Mouse (Mus musculus): ENCODE results near the gene Zfyve9. TPM values are rescaled to one million over a fixed set of nuclear protein-coding genes. Genes with fewer than 3 reads are reported as not detected.

Zfyve9 gene
- polyA plus RNA-seq, 1 experiment from 2014 or later, result 4.0 TPM

- no peaks in the 10 kb centered on the region for H3K9me3 ChIP-seq (ENCODE audit: control insufficient read depth, low read length)
- no peak overlapping the region; a peak in 2 of 4 replicates for H3K27ac ChIP-seq (replicated peaks in 1 of 2; ENCODE audit: control insufficient read depth in 1 of 2, insufficient read depth in 1 of 2, low read depth in 2 of 2, low read length in 2 of 2)
- H3K4me3 ChIP-seq (ENCODE audit: control insufficient read depth in 1 of 2, insufficient read depth in 1 of 2, low read depth in 1 of 2, low read length in 2 of 2), result peak overlapping the region; percentile 67 to 83; a peak in 3 of 4 replicates
- 58% methylated on average over 4 of the region's 4 CpGs for WGBS
- H3K27me3 ChIP-seq (ENCODE audit: control insufficient read depth, insufficient read depth, low read length), result no peaks in the 10 kb centered on the region
- peak overlapping the region; percentile 88 for H3K4me2 ChIP-seq (ENCODE audit: low read length)
- peak overlapping the region; percentile 92; the same call in 1 of the 2 replicates for H3K9ac ChIP-seq (ENCODE audit: low read length)
- H3K36me3 ChIP-seq (ENCODE audit: control insufficient read depth, insufficient read depth, low read length), result peaks cover 12% of the 10 kb centered on the region; the same call in 1 of the 2 replicates
- ATAC-seq (ENCODE audit: insufficient number of reproducible peaks, insufficient read depth, low FRiP score, low read depth), result no peak
- peaks cover 7 to 15% of the 10 kb centered on the region in 2 experiments for H3K4me1 ChIP-seq (ENCODE audit: control insufficient read depth in 2 of 2, insufficient read depth in 2 of 2, low read length in 2 of 2)
These were observed 162.0 kb downstream of the Zfyve9 start for GRCm38 (mm10) chr4:108618586-108618985.

DNA sequence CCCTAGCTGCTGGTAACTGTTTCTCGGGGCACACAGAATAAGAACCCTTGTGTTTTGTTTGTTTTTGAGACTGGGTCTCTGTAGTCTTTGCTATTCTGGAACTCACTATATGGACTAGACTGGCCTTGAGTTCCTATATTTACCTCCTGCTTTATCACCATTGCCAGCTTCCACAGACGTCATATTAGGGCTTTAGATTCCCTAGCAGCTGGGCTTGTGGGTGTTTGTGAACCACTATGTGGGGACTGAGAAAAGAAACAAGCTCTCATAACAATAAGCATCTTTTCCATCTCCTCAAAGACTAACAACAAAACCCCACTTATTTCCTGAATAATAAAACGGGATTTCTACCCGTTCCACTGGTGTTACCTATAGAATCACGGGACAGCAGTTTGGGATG, 169.7 kb downstream of the Zfyve9 start:
- H3K27me3 ChIP-seq (ENCODE audit: control insufficient read depth, insufficient read depth, low read length), result no peaks in the 10 kb centered on the region
- no peak overlapping the region for H3K4me3 ChIP-seq (ENCODE audit: control insufficient read depth in 1 of 2, insufficient read depth in 1 of 2, low read depth in 1 of 2, low read length in 2 of 2)
- no peaks in the 10 kb centered on the region for H3K4me1 ChIP-seq (ENCODE audit: control insufficient read depth in 2 of 2, insufficient read depth in 2 of 2, low read length in 2 of 2)
- peaks cover 27% of the 10 kb centered on the region for H3K36me3 ChIP-seq (ENCODE audit: control insufficient read depth, insufficient read depth, low read length)
- H3K9me3 ChIP-seq (ENCODE audit: control insufficient read depth, low read length), result no peaks in the 10 kb centered on the region
- no peak overlapping the region for H3K4me2 ChIP-seq (ENCODE audit: low read length)
- ATAC-seq (ENCODE audit: insufficient number of reproducible peaks, insufficient read depth, low FRiP score, low read depth), result no peak
- no peak overlapping the region for H3K27ac ChIP-seq (replicated peaks in 1 of 2; ENCODE audit: control insufficient read depth in 1 of 2, insufficient read depth in 1 of 2, low read depth in 2 of 2, low read length in 2 of 2)
- 82% methylated on average over 5 of the region's 5 CpGs for WGBS
- no peak overlapping the region for H3K9ac ChIP-seq (ENCODE audit: low read length)

DNA sequence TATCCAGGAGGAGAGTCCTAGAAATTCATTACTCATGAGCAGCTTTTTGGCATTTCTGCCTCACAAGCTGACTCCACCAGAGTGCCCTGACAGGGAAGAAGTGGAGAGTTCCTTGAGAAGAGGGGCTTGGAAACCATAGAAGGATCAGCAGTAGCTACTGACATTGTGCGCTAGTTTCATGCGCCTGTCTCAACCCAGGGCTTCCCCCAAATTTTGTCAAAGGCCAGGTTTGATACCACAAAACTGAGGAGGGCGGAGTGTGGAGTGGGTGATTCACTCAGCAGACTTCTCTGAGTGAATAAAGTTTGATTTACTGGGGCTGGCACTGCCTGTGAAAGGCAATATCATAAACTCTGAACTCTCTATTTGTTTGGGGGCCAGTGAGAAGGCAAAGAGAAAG, 171.9 kb downstream of the Zfyve9 start:
- no peak for ATAC-seq (ENCODE audit: insufficient number of reproducible peaks, insufficient read depth, low FRiP score, low read depth)
- Histone ChIP-seq H3K4me2 (ENCODE audit: low read length) (no peak overlapping the region), H3K4me1 (ENCODE audit: control insufficient read depth in 2 of 2, insufficient read depth in 2 of 2, low read length in 2 of 2) (no peaks in the 10 kb centered on the region), H3K4me3 (ENCODE audit: control insufficient read depth in 1 of 2, insufficient read depth in 1 of 2, low read depth in 1 of 2, low read length in 2 of 2) (no peak overlapping the region), H3K36me3 (ENCODE audit: control insufficient read depth, insufficient read depth, low read length) (peaks cover 41% of the 10 kb centered on the region), H3K27ac (replicated peaks in 1 of 2; ENCODE audit: control insufficient read depth in 1 of 2, insufficient read depth in 1 of 2, low read depth in 2 of 2, low read length in 2 of 2) (no peak overlapping the region), H3K27me3 (ENCODE audit: control insufficient read depth, insufficient read depth, low read length) (no peaks in the 10 kb centered on the region), H3K9ac (ENCODE audit: low read length) (no peak overlapping the region), H3K9me3 (ENCODE audit: control insufficient read depth, low read length) (no peaks in the 10 kb centered on the region)
- WGBS, result 96% methylated on average over 3 of the region's 3 CpGs

GRCm38 (mm10) chr4:108601870-108602269, 178.7 kb downstream of the Zfyve9 start:
- H3K36me3 ChIP-seq (ENCODE audit: control insufficient read depth, insufficient read depth, low read length), result peaks cover 61% of the 10 kb centered on the region
- H3K4me1 ChIP-seq (ENCODE audit: control insufficient read depth in 2 of 2, insufficient read depth in 2 of 2, low read length in 2 of 2), result no peaks in the 10 kb centered on the region
- no peak overlapping the region for H3K4me2 ChIP-seq (ENCODE audit: low read length)
- H3K27ac ChIP-seq (replicated peaks in 1 of 2; ENCODE audit: control insufficient read depth in 1 of 2, insufficient read depth in 1 of 2, low read depth in 2 of 2, low read length in 2 of 2), result no peak overlapping the region
- H3K9me3 ChIP-seq (ENCODE audit: control insufficient read depth, low read length), result 0 out of 2 replicates have a peak, but pooled peaks cover 2% of the 10 kb centered on the region
- WGBS, result 95% methylated on average over 7 of the region's 7 CpGs
- H3K27me3 ChIP-seq (ENCODE audit: control insufficient read depth, insufficient read depth, low read length), result no peaks in the 10 kb centered on the region
- ATAC-seq (ENCODE audit: insufficient number of reproducible peaks, insufficient read depth, low FRiP score, low read depth), result no peak
- H3K9ac ChIP-seq (ENCODE audit: low read length), result no peak overlapping the region
- no peak overlapping the region for H3K4me3 ChIP-seq (ENCODE audit: control insufficient read depth in 1 of 2, insufficient read depth in 1 of 2, low read depth in 1 of 2, low read length in 2 of 2)

DNA sequence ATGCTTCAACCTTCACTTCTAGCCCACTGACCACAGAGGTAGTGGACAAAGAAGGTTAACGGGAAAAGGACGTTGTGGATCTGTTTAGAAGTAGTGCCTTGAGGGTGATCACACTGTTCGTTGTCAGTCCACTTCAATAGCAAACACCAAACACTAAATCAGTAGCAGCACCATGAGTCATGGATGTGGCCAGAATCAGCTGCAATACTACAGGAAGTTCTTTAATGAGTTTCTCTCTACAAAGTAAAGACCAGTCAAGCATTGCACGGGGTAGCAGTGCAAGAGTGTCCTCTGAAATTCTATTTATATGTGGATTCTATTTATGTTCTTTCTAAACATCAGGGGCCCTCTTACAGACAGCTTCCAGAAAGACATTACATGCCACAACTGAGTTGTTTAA, 182.3 kb downstream of the Zfyve9 start:
- no peak for ATAC-seq (ENCODE audit: insufficient number of reproducible peaks, insufficient read depth, low FRiP score, low read depth)
- Histone ChIP-seq H3K27ac (replicated peaks in 1 of 2; ENCODE audit: control insufficient read depth in 1 of 2, insufficient read depth in 1 of 2, low read depth in 2 of 2, low read length in 2 of 2) (peak overlapping the region in 1 of 2 experiments; percentile 33; a peak in 1 of 4 replicates), H3K27me3 (ENCODE audit: control insufficient read depth, insufficient read depth, low read length) (no peaks in the 10 kb centered on the region), H3K4me2 (ENCODE audit: low read length) (no peak overlapping the region), H3K36me3 (ENCODE audit: control insufficient read depth, insufficient read depth, low read length) (peaks cover 40% of the 10 kb centered on the region), H3K9me3 (ENCODE audit: control insufficient read depth, low read length) (0 out of 2 replicates have a peak, but pooled peaks cover 2% of the 10 kb centered on the region), H3K4me1 (ENCODE audit: control insufficient read depth in 2 of 2, insufficient read depth in 2 of 2, low read length in 2 of 2) (peaks cover 0 to 2% of the 10 kb centered on the region in 2 experiments; a peak in 1 of 4 replicates), H3K4me3 (ENCODE audit: control insufficient read depth in 1 of 2, insufficient read depth in 1 of 2, low read depth in 1 of 2, low read length in 2 of 2) (no peak overlapping the region), H3K9ac (ENCODE audit: low read length) (no peak overlapping the region)
- 72% methylated on average over 4 of the region's 4 CpGs for WGBS

DNA sequence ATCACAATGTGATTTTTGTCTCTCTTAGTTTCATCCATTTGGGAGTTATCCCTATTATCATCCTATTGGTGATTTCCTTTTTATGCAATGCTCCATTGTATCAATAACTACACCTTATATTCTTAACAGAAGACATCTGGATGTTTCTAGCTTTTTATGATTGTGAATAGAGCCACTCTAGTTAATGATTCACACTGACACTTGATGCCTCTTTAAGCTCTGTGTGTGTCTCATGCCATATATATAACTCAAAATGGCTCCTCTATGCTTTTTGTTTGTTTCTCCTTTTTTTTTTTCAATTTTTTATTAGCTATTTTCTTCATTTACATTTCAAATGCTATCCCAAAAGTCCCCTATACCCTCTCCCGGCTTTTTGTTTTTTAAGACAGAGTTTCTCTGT, 184.8 kb downstream of the Zfyve9 start:
- H3K27ac ChIP-seq (replicated peaks in 1 of 2; ENCODE audit: control insufficient read depth in 1 of 2, insufficient read depth in 1 of 2, low read depth in 2 of 2, low read length in 2 of 2), result no peak overlapping the region
- no peak overlapping the region for H3K4me3 ChIP-seq (ENCODE audit: control insufficient read depth in 1 of 2, insufficient read depth in 1 of 2, low read depth in 1 of 2, low read length in 2 of 2)
- peaks cover 0 to 5% of the 10 kb centered on the region in 2 experiments; a peak in 1 of 4 replicates for H3K4me1 ChIP-seq (ENCODE audit: control insufficient read depth in 2 of 2, insufficient read depth in 2 of 2, low read length in 2 of 2)
- no peak overlapping the region for H3K4me2 ChIP-seq (ENCODE audit: low read length)
- H3K36me3 ChIP-seq (ENCODE audit: control insufficient read depth, insufficient read depth, low read length), result peaks cover 33% of the 10 kb centered on the region
- no peaks in the 10 kb centered on the region for H3K9me3 ChIP-seq (ENCODE audit: control insufficient read depth, low read length)
- ATAC-seq (ENCODE audit: insufficient number of reproducible peaks, insufficient read depth, low FRiP score, low read depth), result no peak
- 87% methylated on average over 1 of the region's 1 CpGs for WGBS
- no peaks in the 10 kb centered on the region for H3K27me3 ChIP-seq (ENCODE audit: control insufficient read depth, insufficient read depth, low read length)
- no peak overlapping the region for H3K9ac ChIP-seq (ENCODE audit: low read length)

DNA sequence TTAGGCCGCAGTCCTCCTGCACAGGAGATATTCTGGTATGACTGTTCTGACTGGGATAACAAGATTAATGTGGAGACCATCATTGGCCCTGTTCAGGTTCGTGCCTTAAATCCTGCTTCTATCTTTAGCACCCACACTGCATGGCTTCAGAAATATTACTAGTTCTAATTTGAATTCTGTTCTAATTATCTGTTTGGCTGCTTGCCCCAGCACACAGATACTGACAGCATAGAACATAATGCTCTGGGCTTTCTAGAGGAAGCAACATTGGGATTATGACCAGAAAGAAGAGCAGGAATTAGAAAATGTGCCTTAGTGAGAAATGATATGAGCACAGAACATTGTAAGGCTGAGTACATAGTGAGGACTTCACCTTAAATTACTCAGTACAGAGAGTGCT, 187.2 kb downstream of the Zfyve9 start:
- no peaks in the 10 kb centered on the region for H3K27me3 ChIP-seq (ENCODE audit: control insufficient read depth, insufficient read depth, low read length)
- ATAC-seq (ENCODE audit: insufficient number of reproducible peaks, insufficient read depth, low FRiP score, low read depth), result no peak
- no peak overlapping the region for H3K9ac ChIP-seq (ENCODE audit: low read length)
- 41% methylated on average over 2 of the region's 2 CpGs for WGBS
- 0 out of 2 replicates have a peak overlapping the region, but pooled peaks have one; percentile 11 for H3K4me2 ChIP-seq (ENCODE audit: low read length)
- no peak overlapping the region for H3K4me3 ChIP-seq (ENCODE audit: control insufficient read depth in 1 of 2, insufficient read depth in 1 of 2, low read depth in 1 of 2, low read length in 2 of 2)
- H3K36me3 ChIP-seq (ENCODE audit: control insufficient read depth, insufficient read depth, low read length), result peaks cover 16% of the 10 kb centered on the region; the same call in 1 of the 2 replicates
- H3K4me1 ChIP-seq (ENCODE audit: control insufficient read depth in 2 of 2, insufficient read depth in 2 of 2, low read length in 2 of 2), result peaks cover 0 to 5% of the 10 kb centered on the region in 2 experiments; a peak in 1 of 4 replicates
- peak overlapping the region in 1 of 2 experiments; percentile 14; a peak in 1 of 4 replicates for H3K27ac ChIP-seq (replicated peaks in 1 of 2; ENCODE audit: control insufficient read depth in 1 of 2, insufficient read depth in 1 of 2, low read depth in 2 of 2, low read length in 2 of 2)
- H3K9me3 ChIP-seq (ENCODE audit: control insufficient read depth, low read length), result no peaks in the 10 kb centered on the region
